Mouse (Mus musculus) forebrain, embryonic 13.5 days (tissue): ENCODE measurements around the gene Fam117a. TPM values are rescaled to one million over a fixed set of nuclear protein-coding genes. Genes with fewer than 3 reads are reported as not detected.

Experiments used
- ATAC-seq: fragments of 200-750 bp; cut with Nextera tagmentation; 2 replicates; pipeline ENCODE4 v1.8.0; 2017
- H3K27ac ChIP-seq: fragments of 300-500 bp; sonication (generic); 2 replicates; pipeline ENCODE4 v1.5.1; 2015; ENCODE audit warnings: inconsistent platforms, mild to moderate bottlenecking, moderate library complexity
- H3K27me3 ChIP-seq: fragments of 300-500 bp; sonication (generic); 2 replicates; pipeline ENCODE4 v1.6.1; 2015; ENCODE audit warnings: mild to moderate bottlenecking, inconsistent platforms
- H3K36me3 ChIP-seq: fragments of 300-500 bp; sonication (generic); 2 replicates; pipeline ENCODE4 v1.6.1; 2015; ENCODE audit warnings: mild to moderate bottlenecking, inconsistent platforms; ENCODE audit not compliant: poor library complexity, severe bottlenecking
- H3K4me1 ChIP-seq: fragments of 300-500 bp; sonication (generic); 2 replicates; pipeline ENCODE4 v1.6.1; 2015; ENCODE audit warnings: inconsistent platforms
- H3K4me2 ChIP-seq: fragments of 300-500 bp; sonication (generic); 2 replicates; pipeline ENCODE4 v1.6.1; 2015; ENCODE audit warnings: inconsistent platforms, mild to moderate bottlenecking, moderate library complexity
- H3K4me3 ChIP-seq: fragments of 300-500 bp; sonication (generic); 2 replicates; pipeline ENCODE4 v1.5.1; 2015; ENCODE audit warnings: mild to moderate bottlenecking, inconsistent platforms
- H3K9ac ChIP-seq: fragments of 300-500 bp; sonication (generic); 2 replicates; pipeline ENCODE4 v1.6.1; 2015; ENCODE audit warnings: mild to moderate bottlenecking, inconsistent platforms
- H3K9me3 ChIP-seq: fragments of 300-500 bp; sonication (generic); replicated peaks from 2 replicates; pipeline ENCODE4 v1.6.1; 2016; ENCODE audit warnings: inconsistent platforms
- WGBS: fragments of 180-500 bp; shearing (Covaris S2); methylation state at CpG from one replicate; pipeline ENCODE4 v1.1.7; 2015; 5-methylcytosine and 5-hydroxymethylcytosine counted together
- polyA plus RNA-seq: library from polyadenylated mRNA; unstranded; fragments of >200 nt; fragmentation: Nextera tagmentation; extraction: Ambion mirVana; gene quantifications from 2 replicates; pipeline ENCODE4 v1.2.1, GENCODE M21; 2015

The Fam117a gene
- polyA plus RNA-seq, 1 experiment from 2014 or later: 3.0 TPM

GRCm38 (mm10) chr11:95368231-95368823 lies 31.5 kb downstream of the Fam117a start:
- H3K27me3 ChIP-seq: no peaks in the 10 kb centered on the region
- no peak overlapping the region for H3K4me3 ChIP-seq
- no peak overlapping the region for H3K27ac ChIP-seq
- no peaks in the 10 kb centered on the region for H3K36me3 ChIP-seq
- 88% methylated on average over 8 of the region's 8 CpGs for WGBS
- no peak overlapping the region for H3K9ac ChIP-seq
- no peak overlapping the region for H3K4me2 ChIP-seq
- no peaks in the 10 kb centered on the region for H3K4me1 ChIP-seq
- no peak for ATAC-seq
- no peaks in the 10 kb centered on the region for H3K9me3 ChIP-seq

GRCm38 (mm10) chr11:95368871-95369270 lies 32.1 kb downstream of the Fam117a start:
- Histone ChIP-seq H3K36me3 (no peaks in the 10 kb centered on the region), H3K4me1 (no peaks in the 10 kb centered on the region), H3K4me3 (no peak overlapping the region), H3K27ac (no peak overlapping the region), H3K9ac (no peak overlapping the region), H3K27me3 (no peaks in the 10 kb centered on the region), H3K4me2 (no peak overlapping the region), H3K9me3 (no peaks in the 10 kb centered on the region)
- ATAC-seq: no peak
- WGBS: 84% methylated on average over 4 of the region's 4 CpGs

- no peak for ATAC-seq
- Histone ChIP-seq H3K9me3 (no peaks in the 10 kb centered on the region), H3K36me3 (no peaks in the 10 kb centered on the region), H3K9ac (no peak overlapping the region), H3K27me3 (no peaks in the 10 kb centered on the region), H3K27ac (no peak overlapping the region), H3K4me2 (no peak overlapping the region), H3K4me3 (no peak overlapping the region), H3K4me1 (no peaks in the 10 kb centered on the region)
- WGBS: 76% methylated on average over 15 of the region's 15 CpGs
Observed at GRCm38 (mm10) chr11:95369964-95370890, 33.4 kb downstream of the Fam117a start.

GRCm38 (mm10) chr11:95371182-95371581 lies 34.4 kb downstream of the Fam117a start:
- Histone ChIP-seq H3K27ac (no peak overlapping the region), H3K9ac (no peak overlapping the region), H3K4me1 (no peaks in the 10 kb centered on the region), H3K9me3 (no peaks in the 10 kb centered on the region), H3K4me2 (no peak overlapping the region), H3K27me3 (no peaks in the 10 kb centered on the region), H3K4me3 (no peak overlapping the region), H3K36me3 (peaks cover 4% of the 10 kb centered on the region; the same call in 1 of the 2 replicates)
- no peak for ATAC-seq
- 92% methylated on average over 7 of the region's 7 CpGs for WGBS

- 89% methylated on average over 9 of the region's 9 CpGs for WGBS
- H3K4me1 ChIP-seq: no peaks in the 10 kb centered on the region
- no peaks in the 10 kb centered on the region for H3K27me3 ChIP-seq
- no peak overlapping the region for H3K4me3 ChIP-seq
- H3K9ac ChIP-seq: no peak overlapping the region
- H3K4me2 ChIP-seq: no peak overlapping the region
- no peak overlapping the region for H3K27ac ChIP-seq
- no peak for ATAC-seq
- H3K9me3 ChIP-seq: no peaks in the 10 kb centered on the region
- H3K36me3 ChIP-seq: peaks cover 10% of the 10 kb centered on the region; the same call in 1 of the 2 replicates
Observed at GRCm38 (mm10) chr11:95378926-95379325, 42.1 kb downstream of the Fam117a start.

GRCm38 (mm10) chr11:95379552-95379951 lies 42.7 kb downstream of the Fam117a start:
- 87% methylated on average over 5 of the region's 5 CpGs for WGBS
- no peak overlapping the region for H3K4me2 ChIP-seq
- ATAC-seq: no peak
- H3K36me3 ChIP-seq: peaks cover 10% of the 10 kb centered on the region; the same call in 1 of the 2 replicates
- no peaks in the 10 kb centered on the region for H3K4me1 ChIP-seq
- no peaks in the 10 kb centered on the region for H3K27me3 ChIP-seq
- no peak overlapping the region for H3K4me3 ChIP-seq
- H3K9me3 ChIP-seq: no peaks in the 10 kb centered on the region
- no peak overlapping the region for H3K9ac ChIP-seq
- no peak overlapping the region for H3K27ac ChIP-seq

GRCm38 (mm10) chr11:95380711-95381110 lies 43.9 kb downstream of the Fam117a start:
- no peak for ATAC-seq
- Histone ChIP-seq H3K27ac (no peak overlapping the region), H3K27me3 (no peaks in the 10 kb centered on the region), H3K4me3 (no peak overlapping the region), H3K9me3 (no peaks in the 10 kb centered on the region), H3K9ac (no peak overlapping the region), H3K4me1 (peaks cover 4% of the 10 kb centered on the region), H3K36me3 (peaks cover 8% of the 10 kb centered on the region; the same call in 1 of the 2 replicates), H3K4me2 (no peak overlapping the region)
- WGBS: 93% methylated on average over 7 of the region's 7 CpGs

GRCm38 (mm10) chr11:95381146-95381545 lies 44.3 kb downstream of the Fam117a start:
- no peak overlapping the region for H3K4me3 ChIP-seq
- H3K27me3 ChIP-seq: no peaks in the 10 kb centered on the region
- H3K27ac ChIP-seq: no peak overlapping the region
- 93% methylated on average over 1 of the region's 1 CpGs for WGBS
- no peak for ATAC-seq
- H3K4me2 ChIP-seq: no peak overlapping the region
- H3K4me1 ChIP-seq: peaks cover 9% of the 10 kb centered on the region
- no peak overlapping the region for H3K9ac ChIP-seq
- no peaks in the 10 kb centered on the region for H3K9me3 ChIP-seq
- H3K36me3 ChIP-seq: peaks cover 6% of the 10 kb centered on the region; the same call in 1 of the 2 replicates

- Histone ChIP-seq H3K4me2 (no peak overlapping the region), H3K4me3 (no peak overlapping the region), H3K27me3 (no peaks in the 10 kb centered on the region), H3K36me3 (peaks cover 28% of the 10 kb centered on the region), H3K9me3 (no peaks in the 10 kb centered on the region), H3K9ac (no peak overlapping the region), H3K4me1 (peaks cover 14% of the 10 kb centered on the region), H3K27ac (no peak overlapping the region)
- 85% methylated on average over 5 of the region's 5 CpGs for WGBS
- ATAC-seq: no peak
Observed at GRCm38 (mm10) chr11:95383331-95383986, 46.6 kb downstream of the Fam117a start.

GRCm38 (mm10) chr11:95384004-95384318 lies 47.1 kb downstream of the Fam117a start:
- WGBS: 42% methylated on average over 9 of the region's 9 CpGs
- H3K9ac ChIP-seq: no peak overlapping the region
- peak overlapping the region; percentile 22; the same call in 1 of the 2 replicates for H3K27ac ChIP-seq
- peaks cover 14% of the 10 kb centered on the region for H3K4me1 ChIP-seq
- H3K4me2 ChIP-seq: peak overlapping the region; percentile 67
- ATAC-seq: no peak
- H3K9me3 ChIP-seq: no peaks in the 10 kb centered on the region
- H3K27me3 ChIP-seq: no peaks in the 10 kb centered on the region
- peaks cover 33% of the 10 kb centered on the region for H3K36me3 ChIP-seq
- peak overlapping the region; percentile 95; the same call in 1 of the 2 replicates for H3K4me3 ChIP-seq

GRCm38 (mm10) chr11:95384319-95384972 lies 47.6 kb downstream of the Fam117a start, which contains the start of gene Slc35b1:
Slc35b1 (plus strand) TSS chr11:95384692.
- Histone ChIP-seq H3K4me1 (peaks cover 14% of the 10 kb centered on the region), H3K4me2 (peak within 1 kb of the TSS; percentile 67), H3K9me3 (no peaks in the 10 kb centered on the region), H3K4me3 (peak within 1 kb of the TSS; percentile 95), H3K36me3 (peaks cover 38% of the 10 kb centered on the region), H3K27me3 (no peaks in the 10 kb centered on the region), H3K27ac (peak within 1 kb of the TSS; percentile 89), H3K9ac (peak within 1 kb of the TSS; percentile 95)
- WGBS: under 1% methylated on average over 42 of the region's 42 CpGs
- peak; percentile 97 for ATAC-seq
